Mouse (Mus musculus) limb, embryonic 13.5 days (tissue): ENCODE data around the gene Ryr1. TPM values are rescaled to one million over a fixed set of nuclear protein-coding genes. Genes with fewer than 3 reads are reported as not detected.
A peak's percentile ranks its signal among the peaks of the same experiment; 100 is the strongest.
"Not testable (repeated sequence)": the region's sequence is repeated elsewhere in the genome, so short reads cannot be mapped to it uniquely, and the experiment has no call there.

Source experiments
- ATAC-seq: fragments of 200-750 bp; cut with Nextera tagmentation; 2 replicates; pipeline ENCODE4 v1.8.0; 2017; ENCODE audit warnings: low read depth, moderate number of reproducible peaks, moderate TSS enrichment; ENCODE audit not compliant: low FRiP score
- H3K27ac ChIP-seq: fragments of 300-500 bp; sonication (generic); 2 replicates; pipeline ENCODE4 v1.5.1; 2015; ENCODE audit warnings: inconsistent platforms, mild to moderate bottlenecking, moderate library complexity
- H3K27me3 ChIP-seq: fragments of 300-500 bp; sonication (generic); 2 replicates; pipeline ENCODE4 v1.6.1; 2015; ENCODE audit warnings: mild to moderate bottlenecking, inconsistent platforms
- H3K36me3 ChIP-seq: fragments of 300-500 bp; sonication (generic); 2 replicates; pipeline ENCODE4 v1.6.1; 2015; ENCODE audit warnings: inconsistent platforms, mild to moderate bottlenecking, moderate library complexity
- H3K4me1 ChIP-seq: fragments of 300-500 bp; sonication (generic); 2 replicates; pipeline ENCODE4 v1.6.1; 2015; ENCODE audit warnings: inconsistent platforms
- H3K4me2 ChIP-seq: fragments of 300-500 bp; sonication (generic); replicated peaks from 2 replicates; pipeline ENCODE4 v1.6.1; 2015; ENCODE audit warnings: inconsistent platforms, mild to moderate bottlenecking, moderate library complexity
- H3K4me3 ChIP-seq: fragments of 300-500 bp; sonication (generic); 2 replicates; pipeline ENCODE4 v1.5.1; 2015; ENCODE audit warnings: moderate library complexity, mild to moderate bottlenecking, inconsistent platforms
- H3K9ac ChIP-seq: fragments of 300-500 bp; sonication (generic); 2 replicates; pipeline ENCODE4 v1.6.1; 2015; ENCODE audit warnings: mild to moderate bottlenecking, inconsistent platforms
- H3K9me3 ChIP-seq: fragments of 300-500 bp; sonication (generic); 2 replicates; pipeline ENCODE4 v1.6.1; 2016; ENCODE audit warnings: inconsistent platforms
- WGBS: fragments of 180-500 bp; shearing (Covaris S2); methylation state at CpG from one replicate; pipeline ENCODE4 v1.1.7; 2015; 5-methylcytosine and 5-hydroxymethylcytosine counted together
- polyA plus RNA-seq: library from polyadenylated mRNA; unstranded; fragments of >200 nt; fragmentation: Nextera tagmentation; extraction: Ambion mirVana; gene quantifications from 2 replicates; pipeline ENCODE4 v1.2.1, GENCODE M21; 2015

Gene Ryr1
- polyA plus RNA-seq, 1 experiment from 2014 or later: 8.5 TPM

DNA sequence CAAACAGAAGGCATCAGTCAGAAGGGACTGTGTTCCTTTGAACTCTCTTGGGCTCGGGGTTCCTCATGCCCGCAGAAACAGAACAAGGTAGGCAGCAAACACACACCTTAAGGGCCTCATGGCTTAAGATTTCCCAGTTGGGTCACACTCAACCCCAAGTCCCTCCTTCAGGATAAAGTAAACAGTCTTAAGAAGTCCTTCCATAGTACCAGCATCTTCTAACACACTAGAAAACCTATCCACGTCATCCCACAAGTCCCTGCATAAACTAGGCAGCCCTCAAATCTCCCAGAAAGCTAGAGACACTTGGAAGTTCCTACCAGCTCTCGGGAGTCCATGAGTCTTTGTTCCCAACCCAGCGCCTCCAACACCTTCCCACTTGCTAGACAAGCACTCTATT is 37.3 kb upstream of the Ryr1 start:
- Histone ChIP-seq H3K27me3 (peaks cover 35% of the 10 kb centered on the region), H3K4me1 (no peaks in the 10 kb centered on the region), H3K4me3 (no peak overlapping the region), H3K36me3 (peaks cover 18% of the 10 kb centered on the region), H3K9me3 (no peaks in the 10 kb centered on the region), H3K27ac (no peak overlapping the region), H3K9ac (no peak overlapping the region), H3K4me2 (0 out of 2 replicates have a peak overlapping the region, but pooled peaks have one; percentile 7)
- no peak for ATAC-seq
- WGBS: 76% methylated on average over 5 of the region's 5 CpGs

DNA sequence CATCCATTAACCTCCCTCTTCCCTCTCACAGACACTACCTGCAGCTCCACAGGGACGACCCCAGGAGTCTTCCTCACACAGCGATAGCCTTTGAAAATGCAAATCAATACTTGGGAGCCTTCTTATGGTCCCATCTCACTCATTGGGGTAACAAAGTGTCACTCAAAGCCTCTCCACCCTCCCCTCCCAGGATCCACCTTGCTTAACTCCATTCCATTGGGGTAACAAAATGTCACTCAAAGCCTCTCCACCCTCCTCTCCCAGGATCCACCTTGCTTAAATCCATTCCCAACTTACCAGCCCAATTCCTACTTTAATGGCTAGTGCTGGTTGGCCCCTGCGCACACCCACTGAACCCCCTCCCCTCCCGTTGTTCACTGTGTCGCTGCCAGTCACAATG is 33.3 kb upstream of the Ryr1 start:
- Histone ChIP-seq H3K4me1 (0 out of 2 replicates have a peak, but pooled peaks cover 4% of the 10 kb centered on the region), H3K4me3 (no peak overlapping the region), H3K27me3 (peaks cover 32% of the 10 kb centered on the region), H3K9ac (no peak overlapping the region), H3K27ac (no peak overlapping the region), H3K4me2 (no peak overlapping the region), H3K36me3 (peaks cover 18% of the 10 kb centered on the region), H3K9me3 (no peaks in the 10 kb centered on the region)
- WGBS: 3% methylated on average over 5 of the region's 5 CpGs
- ATAC-seq: no peak

- H3K36me3 ChIP-seq: peaks cover 6% of the 10 kb centered on the region
- H3K9ac ChIP-seq: peak within 1 kb of the TSS; percentile 85
- peaks cover 32% of the 10 kb centered on the region for H3K27me3 ChIP-seq
- ATAC-seq: peak; percentile 79
- H3K9me3 ChIP-seq: no peaks in the 10 kb centered on the region
- 3% methylated on average over 62 of the region's 68 CpGs for WGBS
- H3K27ac ChIP-seq: peak within 1 kb of the TSS; percentile 83
- peak within 1 kb of the TSS; percentile 82 for H3K4me3 ChIP-seq
- H3K4me1 ChIP-seq: 0 out of 2 replicates have a peak, but pooled peaks cover 4% of the 10 kb centered on the region
- H3K4me2 ChIP-seq: peak within 1 kb of the TSS; percentile 97
Measured at GRCm38 (mm10) chr7:29155838-29156782, 31.1 kb upstream of the Ryr1 start, which contains the start of gene Fam98c. Gene Fam98c, minus strand, starts transcription at chr7:29156234.

DNA sequence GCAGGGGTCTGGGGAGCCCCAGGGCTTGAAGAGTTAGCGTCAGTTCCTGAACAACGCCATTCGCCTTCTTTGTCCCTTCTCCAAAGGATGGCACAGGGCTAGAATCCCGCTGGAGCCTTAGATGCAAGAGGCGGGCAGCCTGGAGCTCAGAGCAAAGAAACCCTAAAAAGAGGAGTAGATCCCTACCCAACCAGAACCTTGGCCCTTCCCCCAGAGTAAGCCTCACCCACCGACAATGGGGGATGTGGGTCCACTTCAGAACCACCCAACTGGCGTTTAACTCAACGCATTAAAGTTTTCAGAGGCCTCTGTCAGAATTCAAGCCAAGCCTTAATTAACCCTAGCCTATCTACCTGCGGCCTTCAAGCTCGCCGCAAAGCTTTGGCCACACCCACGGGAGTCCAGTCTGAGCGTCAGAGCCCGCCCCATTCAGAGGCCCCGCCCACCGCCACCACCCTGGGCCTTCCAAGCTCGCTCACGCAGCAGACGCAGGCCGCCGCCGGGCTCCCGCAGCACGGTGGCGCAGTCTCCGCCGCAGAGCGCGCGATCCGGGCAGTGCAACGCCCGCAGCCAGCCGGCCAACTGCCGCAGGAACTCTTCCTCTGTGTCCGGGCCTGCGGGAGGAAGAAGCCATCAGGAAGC is 30.3 kb upstream of the Ryr1 start:
- H3K9ac ChIP-seq: peak overlapping the region; percentile 85
- peak overlapping the region; percentile 97 for H3K4me2 ChIP-seq
- H3K27me3 ChIP-seq: peaks cover 31% of the 10 kb centered on the region
- H3K36me3 ChIP-seq: peaks cover 4% of the 10 kb centered on the region
- 7% methylated on average over 36 of the region's 37 CpGs for WGBS
- H3K27ac ChIP-seq: peak overlapping the region; percentile 83
- peak overlapping the region; percentile 82 for H3K4me3 ChIP-seq
- 0 out of 2 replicates have a peak, but pooled peaks cover 4% of the 10 kb centered on the region for H3K4me1 ChIP-seq
- ATAC-seq: peak; percentile 86
- H3K9me3 ChIP-seq: no peaks in the 10 kb centered on the region

GRCm38 (mm10) chr7:29154018-29154720 is 29.2 kb upstream of the Ryr1 start:
- 96% methylated on average over 14 of the region's 14 CpGs for WGBS
- H3K36me3 ChIP-seq: peaks cover 4% of the 10 kb centered on the region
- no peak overlapping the region for H3K4me3 ChIP-seq
- H3K9me3 ChIP-seq: no peaks in the 10 kb centered on the region
- H3K9ac ChIP-seq: no peak overlapping the region
- peaks cover 20% of the 10 kb centered on the region for H3K27me3 ChIP-seq
- H3K27ac ChIP-seq: no peak overlapping the region
- no peak overlapping the region for H3K4me2 ChIP-seq
- no peak for ATAC-seq
- 0 out of 2 replicates have a peak, but pooled peaks cover 4% of the 10 kb centered on the region for H3K4me1 ChIP-seq

- 0 out of 2 replicates have a peak overlapping the region, but pooled peaks have one; percentile 31 for H3K9ac ChIP-seq
- H3K9me3 ChIP-seq: no peaks in the 10 kb centered on the region
- 63% methylated on average over 10 of the region's 10 CpGs for WGBS
- peaks cover 4% of the 10 kb centered on the region for H3K36me3 ChIP-seq
- H3K27me3 ChIP-seq: no peaks in the 10 kb centered on the region
- 0 out of 2 replicates have a peak, but pooled peaks cover 4% of the 10 kb centered on the region for H3K4me1 ChIP-seq
- H3K4me3 ChIP-seq: no peak overlapping the region
- no peak for ATAC-seq
- H3K4me2 ChIP-seq: no peak overlapping the region
- no peak overlapping the region for H3K27ac ChIP-seq
Measured at GRCm38 (mm10) chr7:29151486-29151885, 26.5 kb upstream of the Ryr1 start.

DNA sequence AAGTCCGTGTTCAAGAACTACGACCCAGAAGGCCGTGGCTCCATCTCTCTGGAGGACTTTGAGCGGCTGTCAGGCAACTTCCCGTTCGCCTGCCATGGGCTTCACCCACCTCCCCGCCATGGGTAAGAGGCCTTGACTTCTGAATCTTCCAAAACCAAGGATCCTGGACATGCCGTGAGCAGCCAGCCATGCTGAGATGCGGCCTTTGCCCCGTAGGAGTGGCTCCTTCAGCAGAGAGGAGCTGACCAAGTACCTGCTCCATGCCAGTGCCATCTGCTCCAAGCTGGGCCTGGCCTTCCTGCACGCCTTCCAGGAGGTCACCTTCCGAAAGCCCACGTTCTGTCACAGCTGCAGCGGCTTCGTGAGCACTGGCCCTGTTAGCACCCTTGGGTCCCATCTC is 23.8 kb upstream of the Ryr1 start:
- Histone ChIP-seq H3K4me2 (no peak overlapping the region), H3K4me1 (no peaks in the 10 kb centered on the region), H3K27ac (no peak overlapping the region), H3K27me3 (no peaks in the 10 kb centered on the region), H3K9ac (no peak overlapping the region), H3K4me3 (no peak overlapping the region), H3K9me3 (no peaks in the 10 kb centered on the region), H3K36me3 (no peaks in the 10 kb centered on the region)
- ATAC-seq: no peak
- WGBS: 91% methylated on average over 15 of the region's 15 CpGs

GRCm38 (mm10) chr7:29146625-29147367 is 21.8 kb upstream of the Ryr1 start:
- Histone ChIP-seq H3K36me3 (no peaks in the 10 kb centered on the region), H3K4me2 (no peak overlapping the region), H3K9ac (no peak overlapping the region), H3K9me3 (no peaks in the 10 kb centered on the region), H3K4me3 (no peak overlapping the region), H3K27ac (no peak overlapping the region), H3K4me1 (no peaks in the 10 kb centered on the region), H3K27me3 (no peaks in the 10 kb centered on the region)
- WGBS: 87% methylated on average over 7 of the region's 7 CpGs
- ATAC-seq: no peak

DNA sequence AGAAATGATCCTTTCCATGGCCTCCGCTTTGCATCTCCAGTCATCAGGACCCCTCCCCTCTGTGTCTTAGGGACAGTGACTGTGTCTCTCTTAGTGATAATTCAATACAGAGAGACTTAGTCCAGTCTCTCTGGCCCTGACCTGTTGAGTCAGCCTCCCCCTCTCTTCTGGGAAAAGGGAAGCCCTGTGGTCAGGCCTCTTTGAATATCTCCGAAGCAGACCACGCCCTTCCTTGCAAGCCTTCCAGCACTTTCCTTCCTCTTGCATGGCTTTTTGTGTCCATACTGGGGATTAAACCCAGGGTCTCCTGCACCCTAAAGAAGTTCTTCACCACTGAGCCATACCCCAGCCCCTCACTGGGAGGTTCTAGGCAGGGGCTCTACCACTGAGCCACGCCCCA is 19.0 kb upstream of the Ryr1 start:
- no peak for ATAC-seq
- no peak overlapping the region for H3K4me3 ChIP-seq
- H3K36me3 ChIP-seq: no peaks in the 10 kb centered on the region
- no peak overlapping the region for H3K4me2 ChIP-seq
- H3K9me3 ChIP-seq: no peaks in the 10 kb centered on the region
- 87% methylated on average over 4 of the region's 4 CpGs for WGBS
- H3K27me3 ChIP-seq: no peaks in the 10 kb centered on the region
- no peaks in the 10 kb centered on the region for H3K4me1 ChIP-seq
- no peak overlapping the region for H3K9ac ChIP-seq
- H3K27ac ChIP-seq: no peak overlapping the region

DNA sequence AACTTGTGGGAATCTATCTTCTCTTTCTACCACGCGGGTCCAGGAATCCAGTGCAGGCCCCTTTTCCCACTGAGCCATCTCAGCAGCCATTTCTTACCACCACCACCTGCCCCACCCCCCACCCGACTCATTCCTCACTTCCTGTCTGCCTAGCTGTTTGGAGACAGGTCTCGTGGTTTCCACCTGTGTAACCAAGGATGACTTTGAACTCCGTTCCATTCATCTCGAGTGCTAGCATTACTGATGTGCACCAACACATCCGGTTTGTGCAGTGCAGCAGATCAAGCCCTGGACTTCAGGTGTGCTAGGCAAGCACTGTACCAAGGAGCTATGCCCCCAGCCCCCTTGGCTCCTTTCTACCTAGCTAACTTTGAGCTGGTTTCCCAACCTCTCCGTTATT is 16.4 kb upstream of the Ryr1 start:
- 79% methylated on average over 8 of the region's 8 CpGs for WGBS
- H3K27ac ChIP-seq: no peak overlapping the region

GRCm38 (mm10) chr7:29139237-29139636 is 14.3 kb upstream of the Ryr1 start:
- H3K9ac ChIP-seq, H3K4me3 ChIP-seq, H3K27me3 ChIP-seq, H3K9me3 ChIP-seq, H3K4me2 ChIP-seq, H3K27ac ChIP-seq, ATAC-seq, H3K36me3 ChIP-seq: not testable (repeated sequence)
- peaks cover 11% of the 10 kb centered on the region for H3K4me1 ChIP-seq
- 88% methylated on average over 3 of the region's 4 CpGs for WGBS

More for the DNA sequence above, 16.4 kb upstream of the Ryr1 start:
- Histone ChIP-seq H3K4me2 (no peak overlapping the region), H3K9ac (no peak overlapping the region), H3K4me1 (no peaks in the 10 kb centered on the region), H3K4me3 (no peak overlapping the region), H3K36me3 (no peaks in the 10 kb centered on the region), H3K27me3 (no peaks in the 10 kb centered on the region), H3K9me3 (no peaks in the 10 kb centered on the region)
- no peak for ATAC-seq
